Mouse (Mus musculus): Measurements from ENCODE around the gene Stra8.

The Stra8 gene

GRCm38 (mm10) chr6:34919956-34920355 lies at the start of gene Stra8:
Stra8 (plus strand) TSS chr6:34920163.
- peak; percentile 79 for DNase-seq (ENCODE audit: low spot score)

GRCm38 (mm10) chr6:34870724-34871123 lies 49.2 kb upstream of the Stra8 start:
- DNase-seq (ENCODE audit: low spot score) = no peak

- no peak for DNase-seq (ENCODE audit: low spot score)
Observed at GRCm38 (mm10) chr6:34871929-34872328, 48.0 kb upstream of the Stra8 start.

GRCm38 (mm10) chr6:34872871-34873270 lies 47.1 kb upstream of the Stra8 start:
- DNase-seq (ENCODE audit: low spot score) = no peak

GRCm38 (mm10) chr6:34874101-34874921 lies 45.7 kb upstream of the Stra8 start:
- DNase-seq (ENCODE audit: low spot score) = peak; percentile 61

- no peak for DNase-seq (ENCODE audit: low spot score)
Observed at GRCm38 (mm10) chr6:34875268-34875761, 44.6 kb upstream of the Stra8 start.

GRCm38 (mm10) chr6:34875966-34876834 lies 43.8 kb upstream of the Stra8 start:
- DNase-seq (ENCODE audit: low spot score) = no peak

GRCm38 (mm10) chr6:34876835-34877156 lies 43.2 kb upstream of the Stra8 start:
- DNase-seq (ENCODE audit: low spot score) = no peak

- DNase-seq (ENCODE audit: low spot score) = peak; percentile 86
Observed at GRCm38 (mm10) chr6:34877509-34878321, 42.2 kb upstream of the Stra8 start, which contains the start of gene Cyren. Cyren (minus strand) TSS chr6:34878060.

- no peak for DNase-seq (ENCODE audit: low spot score)
Observed at GRCm38 (mm10) chr6:34879101-34879740, 40.7 kb upstream of the Stra8 start.

- no peak for DNase-seq (ENCODE audit: low spot score)
Observed at GRCm38 (mm10) chr6:34879911-34880475, 40.0 kb upstream of the Stra8 start.

GRCm38 (mm10) chr6:34884724-34885123 lies 35.2 kb upstream of the Stra8 start:
- no peak for DNase-seq (ENCODE audit: low spot score)

GRCm38 (mm10) chr6:34887131-34887850 lies 32.7 kb upstream of the Stra8 start:
- no peak for DNase-seq (ENCODE audit: low spot score)

GRCm38 (mm10) chr6:34889185-34889584 lies 30.8 kb upstream of the Stra8 start:
- no peak for DNase-seq (ENCODE audit: low spot score)

- DNase-seq (ENCODE audit: low spot score) = no peak
Observed at GRCm38 (mm10) chr6:34895569-34895968, 24.4 kb upstream of the Stra8 start.

- DNase-seq (ENCODE audit: low spot score) = no peak
Observed at GRCm38 (mm10) chr6:34896168-34896780, 23.7 kb upstream of the Stra8 start.

- no peak for DNase-seq (ENCODE audit: low spot score)
Observed at GRCm38 (mm10) chr6:34899127-34899526, 20.8 kb upstream of the Stra8 start.

- DNase-seq (ENCODE audit: low spot score) = no peak
Observed at GRCm38 (mm10) chr6:34900990-34901389, 19.0 kb upstream of the Stra8 start.

GRCm38 (mm10) chr6:34901911-34902444 lies 18.0 kb upstream of the Stra8 start:
- DNase-seq (ENCODE audit: low spot score) = no peak

- DNase-seq (ENCODE audit: low spot score) = no peak
Observed at GRCm38 (mm10) chr6:34902578-34902977, 17.4 kb upstream of the Stra8 start.

All from testis, postnatal 14 days (tissue).